Comparison of ENCODE assay signal across 9 mouse cellular contexts in genomic region chr5:66675189-66675890, GRCm38 (mm10). TPM values are rescaled to one million over a fixed set of nuclear protein-coding genes. Genes with fewer than 3 reads are reported as not detected.
DNase-seq lines count a peak whose midpoint lies in the region; ATAC-seq lines count a peak whose summit lies in the region.
"Had no signal": no experiment of that assay in that cellular context is flagged by ENCODE, and none has a peak within 500 bp of the region (broad histone marks: within the 10 kb centered on the region; RNA-seq: fewer than 3 reads in every experiment).

No protein-coding gene starts in this region.

- H3K27ac ChIP-seq in heart, embryonic 13.5 days (replicated peaks): no peak overlapping the region
- peak overlapping the region; percentile 25; the same call in 1 of the 2 replicates for H3K27ac ChIP-seq in hindbrain, embryonic 12.5 days
- no peak overlapping the region for H3K27ac ChIP-seq in liver, embryonic 13.5 days

- DNase-seq in heart, adult 11 months: no peak
- DNase-seq in cerebellum, adult 9-10 months: peak; percentile 34
- DNase-seq in liver, embryonic 13.5 days: no peak
- peak; percentile 46 to 59 for DNase-seq in right cerebral cortex, postnatal 36 days (ENCODE audit: low spot score in 2 of 2)
- no peak for DNase-seq in kidney, adult 18-20 months
- no peak for DNase-seq in adipocyte (ENCODE audit: low spot score)

- whole genome bisulfite sequencing in heart, embryonic 13.5 days: 2% methylated on average over 18 of the region's 18 CpGs
- under 1% methylated on average over 18 of the region's 18 CpGs for WGBS in hindbrain, embryonic 12.5 days
- WGBS in liver, embryonic 13.5 days (ENCODE audit: insufficient replicate concordance): 3% methylated on average over 18 of the region's 18 CpGs

- H3K9me3 ChIP-seq in heart, embryonic 13.5 days: no peaks in the 10 kb centered on the region
- H3K9me3 ChIP-seq in hindbrain, embryonic 12.5 days (replicated peaks): no peaks in the 10 kb centered on the region
- no peaks in the 10 kb centered on the region for H3K9me3 ChIP-seq in liver, embryonic 13.5 days (replicated peaks)

- H3K9ac ChIP-seq in heart, embryonic 13.5 days: peak overlapping the region; percentile 81; the same call in 1 of the 2 replicates
- no peak overlapping the region for H3K9ac ChIP-seq in hindbrain, embryonic 12.5 days
- no peak overlapping the region for H3K9ac ChIP-seq in liver, embryonic 13.5 days

- H3K36me3 ChIP-seq in heart, embryonic 13.5 days: no peaks in the 10 kb centered on the region
- H3K36me3 ChIP-seq in hindbrain, embryonic 12.5 days: peaks cover 5% of the 10 kb centered on the region
- H3K36me3 ChIP-seq in liver, embryonic 13.5 days: no peaks in the 10 kb centered on the region

- no peak for ATAC-seq in heart, embryonic 13.5 days (ENCODE audit: extremely low read depth, insufficient number of reproducible peaks, low FRiP score, low TSS enrichment)
- ATAC-seq in hindbrain, embryonic 12.5 days (ENCODE audit: low FRiP score): peak; percentile 17; the same call in 1 of the 2 replicates
- no peak for ATAC-seq in liver, embryonic 13.5 days (ENCODE audit: low read depth)

- H3K4me2 ChIP-seq in heart, embryonic 13.5 days: peak overlapping the region; percentile 94
- H3K4me2 ChIP-seq in hindbrain, embryonic 12.5 days (replicated peaks): peak overlapping the region; percentile 74
- peak overlapping the region; percentile 60 for H3K4me2 ChIP-seq in liver, embryonic 13.5 days

- H3K4me3 ChIP-seq in heart, embryonic 13.5 days: peak overlapping the region; percentile 69
- peak overlapping the region; percentile 68 for H3K4me3 ChIP-seq in hindbrain, embryonic 12.5 days
- H3K4me3 ChIP-seq in liver, embryonic 13.5 days (replicated peaks): peak overlapping the region; percentile 37; the same call in 1 of the 2 replicates

- peaks cover 36% of the 10 kb centered on the region for H3K4me1 ChIP-seq in heart, embryonic 13.5 days
- peaks cover 30% of the 10 kb centered on the region for H3K4me1 ChIP-seq in hindbrain, embryonic 12.5 days
- H3K4me1 ChIP-seq in liver, embryonic 13.5 days (replicated peaks): peaks cover 6% of the 10 kb centered on the region

- peaks cover 33% of the 10 kb centered on the region for H3K27me3 ChIP-seq in heart, embryonic 13.5 days (replicated peaks)
- peaks cover 3% of the 10 kb centered on the region; the same call in 1 of the 2 replicates for H3K27me3 ChIP-seq in hindbrain, embryonic 12.5 days
- H3K27me3 ChIP-seq in liver, embryonic 13.5 days: peaks cover 48% of the 10 kb centered on the region
- H3K27me3 ChIP-seq: CH12.LX had no signal

RNA-seq across cellular contexts. Expression of gene Uchl1, which starts 0.6 kb away (rescaled TPM):
- polyA plus RNA-seq in heart, embryonic 13.5 days (2015; fragmentation: Nextera tagmentation; extraction: Ambion mirVana): 124 and 135 TPM in 2 replicates
- polyA plus RNA-seq in hindbrain, embryonic 12.5 days (2016; fragmentation: Nextera tagmentation; extraction: Ambion mirVana): 592 and 600 TPM in 2 replicates
- 1.7 and 2.5 TPM in 2 replicates for polyA plus RNA-seq in liver, embryonic 13.5 days (2015; fragmentation: Nextera tagmentation; extraction: Ambion mirVana)

RNA-seq across cellular contexts. Expression of gene Apbb2, which starts 56.8 kb away (rescaled TPM):
- polyA plus RNA-seq in heart, embryonic 13.5 days (2015; fragmentation: Nextera tagmentation; extraction: Ambion mirVana): 26.1 and 29.3 TPM in 2 replicates
- 82.4 and 99.6 TPM in 2 replicates for polyA plus RNA-seq in hindbrain, embryonic 12.5 days (2016; fragmentation: Nextera tagmentation; extraction: Ambion mirVana)
- polyA plus RNA-seq in liver, embryonic 13.5 days (2015; fragmentation: Nextera tagmentation; extraction: Ambion mirVana): 4.1 and 4.3 TPM in 2 replicates

Comparison
In these comparisons a context has a peak if more than half of its experiments do, and no peak if none do; other contexts are left out.
1. DNase-seq: peak in cerebellum, adult 9-10 months (single experiment) and right cerebral cortex, postnatal 36 days (2 of 2); none in heart, adult 11 months (single experiment), liver, embryonic 13.5 days (single experiment), kidney, adult 18-20 months (single experiment) and adipocyte (single experiment).
2. RNA of gene Uchl1, which starts 0.6 kb away (polyA plus RNA-seq): 592 to 600 TPM in hindbrain, embryonic 12.5 days and 124 to 135 TPM in heart, embryonic 13.5 days; 1.7 to 2.5 TPM in liver, embryonic 13.5 days; every median in the first group is over 10 times any median in the second.
3. Peak in every context shown above with its lines, with median percentiles within 50 percentile points of each other: H3K4me2 ChIP-seq and H3K4me3 ChIP-seq.